Mouse (Mus musculus) stomach, postnatal 0 days (tissue): ENCODE data around the gene Vps29.

ENCODE experiments used
- CTCF ChIP-seq: IDR thresholded peaks from 2 replicates; pipeline ENCODE4 v1.5.1; 2016; ENCODE audit warnings: antibody characterized with exemption, low read depth, mild to moderate bottlenecking, moderate library complexity
- EP300 ChIP-seq: optimal IDR thresholded peaks from 2 replicates; pipeline ENCODE3; 2016; ENCODE audit warnings: antibody characterized with exemption

DNA sequence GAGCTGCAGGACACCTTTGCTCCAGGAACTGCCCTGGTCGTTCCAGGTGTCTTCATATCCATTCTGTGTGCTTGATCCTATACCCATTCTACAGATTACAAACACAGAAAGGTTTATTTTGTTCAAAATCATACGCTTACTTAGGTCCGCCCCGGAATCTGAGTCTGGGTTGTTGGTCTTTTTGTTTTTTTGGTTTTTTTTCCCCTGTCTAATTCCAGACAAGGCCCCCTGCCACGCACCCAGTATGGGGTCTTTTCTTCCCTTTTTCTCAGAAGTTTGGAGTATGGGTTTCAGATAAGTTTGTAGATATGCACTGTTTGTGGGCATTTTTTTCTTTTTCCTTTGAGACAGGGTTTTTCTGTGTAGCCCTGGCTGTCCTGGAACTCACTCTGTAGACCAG lies 18.7 kb downstream of the Vps29 start:
- TF ChIP-seq CTCF (no peak), EP300 (no peak)
